Mouse (Mus musculus) embryonic facial prominence, embryonic 13.5 days (tissue): ENCODE measurements at regions not wholly inside any gene's neighbourhood (a gene's known extent, or its start where the extent isn't known, plus 50 kb on each side); places are given as distances from the start of the nearest gene placed in this dataset.
A peak's percentile ranks its signal among the peaks of the same experiment; 100 is the strongest.

Experiments
- ATAC-seq: fragments of 200-750 bp; cut with Nextera tagmentation; 2 replicates; pipeline ENCODE4 v1.8.0; 2017; ENCODE audit warnings: low read depth; ENCODE audit not compliant: insufficient number of reproducible peaks, insufficient read depth, low FRiP score, low TSS enrichment
- H3K27ac ChIP-seq: fragments of 300-500 bp; sonication (generic); 2 replicates; pipeline ENCODE4 v1.5.1; 2015; ENCODE audit warnings: moderate library complexity, mild to moderate bottlenecking, inconsistent platforms
- H3K27me3 ChIP-seq: fragments of 300-500 bp; sonication (generic); 2 replicates; pipeline ENCODE4 v1.6.1; 2015; ENCODE audit warnings: mild to moderate bottlenecking, inconsistent platforms
- H3K36me3 ChIP-seq: fragments of 300-500 bp; sonication (generic); 2 replicates; pipeline ENCODE4 v1.6.1; 2015; ENCODE audit warnings: mild to moderate bottlenecking, inconsistent platforms
- H3K4me1 ChIP-seq: fragments of 300-500 bp; sonication (generic); 2 replicates; pipeline ENCODE4 v1.6.1; 2015; ENCODE audit warnings: inconsistent platforms
- H3K4me2 ChIP-seq: fragments of 300-500 bp; sonication (generic); 2 replicates; pipeline ENCODE4 v1.6.1; 2015; ENCODE audit warnings: moderate library complexity, mild to moderate bottlenecking, inconsistent platforms
- H3K4me3 ChIP-seq: fragments of 300-500 bp; sonication (generic); 2 replicates; pipeline ENCODE4 v1.5.1; 2015; ENCODE audit warnings: mild to moderate bottlenecking, inconsistent platforms
- H3K9ac ChIP-seq: fragments of 300-500 bp; sonication (generic); 2 replicates; pipeline ENCODE4 v1.6.1; 2015; ENCODE audit warnings: mild to moderate bottlenecking, inconsistent platforms
- H3K9me3 ChIP-seq: fragments of 300-500 bp; sonication (generic); 2 replicates; pipeline ENCODE4 v1.6.1; 2016; ENCODE audit warnings: inconsistent platforms
- WGBS: fragments of 180-500 bp; shearing (Covaris S2); methylation state at CpG from one replicate; pipeline ENCODE4 v1.1.7; 2015; ENCODE audit warnings: mixed read lengths; 5-methylcytosine and 5-hydroxymethylcytosine counted together

GRCm38 (mm10) chr3:105191303-105191702, 124.7 kb downstream of the 4930564D02Rik start:
- ATAC-seq = no peak

GRCm38 (mm10) chr3:105191830-105192229, 125.2 kb downstream of the 4930564D02Rik start:
- ATAC-seq = no peak

More at GRCm38 (mm10) chr3:105191303-105191702, 124.7 kb downstream of the 4930564D02Rik start:
- Histone ChIP-seq H3K9ac (no peak overlapping the region), H3K27me3 (no peaks in the 10 kb centered on the region), H3K4me2 (no peak overlapping the region), H3K27ac (no peak overlapping the region), H3K4me3 (no peak overlapping the region), H3K4me1 (0 out of 2 replicates have a peak, but pooled peaks cover 3% of the 10 kb centered on the region), H3K36me3 (no peaks in the 10 kb centered on the region), H3K9me3 (no peaks in the 10 kb centered on the region)
- WGBS = 77% methylated on average over 7 of the region's 7 CpGs

GRCm38 (mm10) chr3:105200735-105201134, 134.1 kb downstream of the 4930564D02Rik start:
- ATAC-seq = no peak
- Histone ChIP-seq H3K36me3 (no peaks in the 10 kb centered on the region), H3K27me3 (no peaks in the 10 kb centered on the region), H3K4me3 (no peak overlapping the region), H3K4me2 (no peak overlapping the region), H3K9ac (no peak overlapping the region), H3K4me1 (0 out of 2 replicates have a peak, but pooled peaks cover 7% of the 10 kb centered on the region), H3K27ac (no peak overlapping the region), H3K9me3 (no peaks in the 10 kb centered on the region)
- WGBS = 85% methylated on average over 3 of the region's 3 CpGs

More at GRCm38 (mm10) chr3:105191830-105192229, 125.2 kb downstream of the 4930564D02Rik start:
- Histone ChIP-seq H3K4me1 (0 out of 2 replicates have a peak, but pooled peaks cover 3% of the 10 kb centered on the region), H3K4me2 (no peak overlapping the region), H3K27me3 (no peaks in the 10 kb centered on the region), H3K4me3 (no peak overlapping the region), H3K27ac (no peak overlapping the region), H3K36me3 (no peaks in the 10 kb centered on the region), H3K9ac (no peak overlapping the region), H3K9me3 (no peaks in the 10 kb centered on the region)
- WGBS = 58% methylated on average over 7 of the region's 7 CpGs

GRCm38 (mm10) chr3:105209164-105209563, 142.5 kb downstream of the 4930564D02Rik start:
- no peak for ATAC-seq
- H3K27me3 ChIP-seq = no peaks in the 10 kb centered on the region
- H3K27ac ChIP-seq = 0 out of 2 replicates have a peak overlapping the region, but pooled peaks have one; percentile 39
- H3K4me1 ChIP-seq = peaks cover 7% of the 10 kb centered on the region; the same call in 1 of the 2 replicates
- H3K9me3 ChIP-seq = no peaks in the 10 kb centered on the region
- no peaks in the 10 kb centered on the region for H3K36me3 ChIP-seq
- no peak overlapping the region for H3K4me2 ChIP-seq
- H3K4me3 ChIP-seq = no peak overlapping the region
- H3K9ac ChIP-seq = no peak overlapping the region
- WGBS = 17% methylated on average over 5 of the region's 5 CpGs

- Histone ChIP-seq H3K27me3 (no peaks in the 10 kb centered on the region), H3K4me1 (peaks cover 12% of the 10 kb centered on the region; the same call in 1 of the 2 replicates), H3K36me3 (no peaks in the 10 kb centered on the region), H3K4me3 (no peak overlapping the region), H3K27ac (no peak overlapping the region), H3K9me3 (no peaks in the 10 kb centered on the region), H3K9ac (no peak overlapping the region), H3K4me2 (no peak overlapping the region)
- 84% methylated on average over 1 of the region's 1 CpGs for WGBS
- ATAC-seq = no peak
These were observed 144.4 kb downstream of the 4930564D02Rik start for GRCm38 (mm10) chr3:105211023-105211422.

- Histone ChIP-seq H3K9me3 (no peaks in the 10 kb centered on the region), H3K36me3 (no peaks in the 10 kb centered on the region), H3K4me1 (peaks cover 13% of the 10 kb centered on the region; the same call in 1 of the 2 replicates), H3K4me3 (no peak overlapping the region), H3K27ac (no peak overlapping the region), H3K9ac (no peak overlapping the region), H3K27me3 (no peaks in the 10 kb centered on the region), H3K4me2 (no peak overlapping the region)
- 66% methylated on average over 3 of the region's 3 CpGs for WGBS
- ATAC-seq = no peak
These were observed 145.1 kb downstream of the 4930564D02Rik start for GRCm38 (mm10) chr3:105211726-105212125.

GRCm38 (mm10) chr3:105214867-105215266, 148.2 kb downstream of the 4930564D02Rik start:
- Histone ChIP-seq H3K36me3 (no peaks in the 10 kb centered on the region), H3K4me1 (peaks cover 5% of the 10 kb centered on the region; the same call in 1 of the 2 replicates), H3K4me3 (no peak overlapping the region), H3K9ac (no peak overlapping the region), H3K27ac (no peak overlapping the region), H3K9me3 (no peaks in the 10 kb centered on the region), H3K27me3 (no peaks in the 10 kb centered on the region), H3K4me2 (no peak overlapping the region)
- WGBS = 29% methylated on average over 4 of the region's 4 CpGs
- ATAC-seq = no peak

GRCm38 (mm10) chr3:105215729-105216128, 149.1 kb downstream of the 4930564D02Rik start:
- H3K36me3 ChIP-seq = no peaks in the 10 kb centered on the region
- no peak overlapping the region for H3K27ac ChIP-seq
- peaks cover 5% of the 10 kb centered on the region; the same call in 1 of the 2 replicates for H3K4me1 ChIP-seq
- no peak overlapping the region for H3K9ac ChIP-seq
- no peak overlapping the region for H3K4me3 ChIP-seq
- H3K27me3 ChIP-seq = no peaks in the 10 kb centered on the region
- ATAC-seq = no peak
- H3K9me3 ChIP-seq = no peaks in the 10 kb centered on the region
- 23% methylated on average over 7 of the region's 7 CpGs for WGBS
- no peak overlapping the region for H3K4me2 ChIP-seq

GRCm38 (mm10) chr3:105219630-105220029, 153.0 kb downstream of the 4930564D02Rik start:
- H3K27ac ChIP-seq = no peak overlapping the region
- no peak overlapping the region for H3K9ac ChIP-seq
- no peaks in the 10 kb centered on the region for H3K27me3 ChIP-seq
- no peak overlapping the region for H3K4me3 ChIP-seq
- WGBS = 68% methylated on average over 3 of the region's 3 CpGs
- no peak for ATAC-seq
- no peak overlapping the region for H3K4me2 ChIP-seq
- no peaks in the 10 kb centered on the region for H3K9me3 ChIP-seq
- peaks cover 5% of the 10 kb centered on the region; the same call in 1 of the 2 replicates for H3K4me1 ChIP-seq
- no peaks in the 10 kb centered on the region for H3K36me3 ChIP-seq

- H3K9me3 ChIP-seq = no peaks in the 10 kb centered on the region
- H3K27me3 ChIP-seq = 0 out of 2 replicates have a peak, but pooled peaks cover 2% of the 10 kb centered on the region
- no peak overlapping the region for H3K4me2 ChIP-seq
- ATAC-seq = no peak
- WGBS = 66% methylated on average over 1 of the region's 1 CpGs
- no peak overlapping the region for H3K9ac ChIP-seq
- H3K4me3 ChIP-seq = no peak overlapping the region
- peaks cover 4% of the 10 kb centered on the region; the same call in 1 of the 2 replicates for H3K4me1 ChIP-seq
- H3K27ac ChIP-seq = no peak overlapping the region
- no peaks in the 10 kb centered on the region for H3K36me3 ChIP-seq
These were observed 154.0 kb downstream of the 4930564D02Rik start for GRCm38 (mm10) chr3:105220641-105221040.

- H3K9ac ChIP-seq = no peak overlapping the region
- ATAC-seq = no peak
- no peaks in the 10 kb centered on the region for H3K36me3 ChIP-seq
- H3K4me1 ChIP-seq = no peaks in the 10 kb centered on the region
- 59% methylated on average over 3 of the region's 3 CpGs for WGBS
- 0 out of 2 replicates have a peak, but pooled peaks cover 2% of the 10 kb centered on the region for H3K27me3 ChIP-seq
- H3K4me2 ChIP-seq = no peak overlapping the region
- H3K27ac ChIP-seq = no peak overlapping the region
- no peak overlapping the region for H3K4me3 ChIP-seq
- no peaks in the 10 kb centered on the region for H3K9me3 ChIP-seq
These were observed 156.3 kb downstream of the 4930564D02Rik start for GRCm38 (mm10) chr3:105222925-105223324.

- no peaks in the 10 kb centered on the region for H3K9me3 ChIP-seq
- ATAC-seq = no peak
- no peak overlapping the region for H3K27ac ChIP-seq
- H3K4me3 ChIP-seq = no peak overlapping the region
- no peak overlapping the region for H3K9ac ChIP-seq
- H3K27me3 ChIP-seq = 0 out of 2 replicates have a peak, but pooled peaks cover 2% of the 10 kb centered on the region
- H3K4me1 ChIP-seq = no peaks in the 10 kb centered on the region
- WGBS = 69% methylated on average over 4 of the region's 4 CpGs
- no peaks in the 10 kb centered on the region for H3K36me3 ChIP-seq
- H3K4me2 ChIP-seq = no peak overlapping the region
These were observed 157.0 kb downstream of the 4930564D02Rik start for GRCm38 (mm10) chr3:105223671-105224070.
